In the genomic region with DNA sequence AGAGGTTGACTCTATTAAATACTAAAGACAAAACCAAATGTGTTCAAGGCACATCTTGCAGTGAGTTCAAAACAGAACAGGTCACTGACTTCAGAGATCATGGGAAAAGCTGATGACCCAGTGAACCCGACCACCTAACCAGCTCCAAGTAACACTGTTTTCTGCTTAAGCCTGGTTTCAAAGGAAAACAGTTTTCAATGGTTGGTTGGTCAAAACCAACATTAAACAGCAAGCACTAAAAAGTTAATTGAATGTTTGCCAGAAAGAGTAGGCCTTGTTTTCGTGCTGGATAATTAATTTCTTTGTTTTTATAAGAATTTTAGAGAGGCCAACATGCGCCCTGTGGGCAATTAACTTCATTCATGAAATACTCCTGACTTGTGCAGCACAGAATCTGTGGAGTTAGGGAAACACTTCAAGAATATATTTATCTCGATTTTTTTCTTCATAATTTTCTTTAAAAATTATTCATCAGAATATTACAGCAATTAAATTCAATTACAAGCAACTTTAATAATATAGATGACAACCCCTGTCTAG, we compare ENCODE assay signal across 14 mouse cellular contexts.
"Had no signal": no experiment of that assay in that cellular context is flagged by ENCODE, and none has a peak within 500 bp of the region (broad histone marks: within the 10 kb centered on the region; RNA-seq: fewer than 3 reads in every experiment).

No protein-coding gene starts in this region.

- ATAC-seq: midbrain, embryonic 13.5 days; midbrain, embryonic 15.5 days had no signal

- H3K27me3 ChIP-seq: midbrain, embryonic 13.5 days; midbrain, embryonic 15.5 days; neural tube, embryonic 12.5 days; stomach, embryonic 15.5 days had no signal

- H3K4me2 ChIP-seq: lung, embryonic 14.5 days; midbrain, embryonic 13.5 days; midbrain, embryonic 15.5 days; neural tube, embryonic 12.5 days; stomach, embryonic 15.5 days had no signal

- H3K4me1 ChIP-seq: stomach, embryonic 15.5 days had no signal

- H3K4me3 ChIP-seq: midbrain, embryonic 10.5 days; midbrain, embryonic 13.5 days; midbrain, embryonic 15.5 days; neural tube, embryonic 12.5 days; stomach, embryonic 15.5 days had no signal

- DNase-seq: lung, adult 18-20 months; lung, embryonic 14.5 days; lung, postnatal 10 days; lung, postnatal 4 days; right cerebral cortex, postnatal 14 days; thymus, adult 2 months; thymus, postnatal 25 days; thymus, postnatal 4 days had no signal

- H3K9me3 ChIP-seq: midbrain, embryonic 10.5 days; midbrain, embryonic 13.5 days; midbrain, embryonic 15.5 days; neural tube, embryonic 12.5 days; stomach, embryonic 15.5 days had no signal

- H3K36me3 ChIP-seq: midbrain, embryonic 10.5 days; midbrain, embryonic 13.5 days; midbrain, embryonic 15.5 days; neural tube, embryonic 12.5 days; stomach, embryonic 15.5 days had no signal

- H3K27ac ChIP-seq: midbrain, embryonic 10.5 days; midbrain, embryonic 13.5 days; midbrain, embryonic 15.5 days; neural tube, embryonic 12.5 days; stomach, embryonic 15.5 days; stomach, postnatal 0 days had no signal

- H3K9ac ChIP-seq: lung, embryonic 14.5 days; midbrain, embryonic 13.5 days; midbrain, embryonic 15.5 days; neural tube, embryonic 12.5 days; stomach, embryonic 15.5 days had no signal
